Mouse (Mus musculus) small intestine, adult 2 months (tissue): ENCODE results near the gene Grb10. TPM values are rescaled to one million over a fixed set of nuclear protein-coding genes. Genes with fewer than 3 reads are reported as not detected.

ENCODE experiments used
- H3K27ac ChIP-seq: fragments of 200-500 bp; 2 replicates; pipeline ENCODE4 v1.5.1; 2012; ENCODE audit warnings: low read depth, low read length, control low read depth, inconsistent platforms; ENCODE audit not compliant: insufficient read depth
- H3K27me3 ChIP-seq: fragments of 200-500 bp; 2 replicates; pipeline ENCODE4 v1.6.1; 2012; ENCODE audit warnings: mild to moderate bottlenecking, moderate library complexity, low read length, inconsistent platforms; ENCODE audit not compliant: control insufficient read depth, insufficient read depth
- H3K36me3 ChIP-seq: fragments of 200-500 bp; 2 replicates; pipeline ENCODE4 v1.6.1; 2012; ENCODE audit warnings: mild to moderate bottlenecking, low read length, control low read depth, inconsistent platforms; ENCODE audit not compliant: control insufficient read depth, insufficient read depth
- H3K4me1 ChIP-seq: fragments of 200-500 bp; 2 replicates; pipeline ENCODE4 v1.6.1; 2012; ENCODE audit warnings: low read length, inconsistent platforms, mixed read lengths; ENCODE audit not compliant: control insufficient read depth, insufficient read depth, insufficient read length
- H3K4me3 ChIP-seq: fragments of 200-500 bp; 2 replicates; pipeline ENCODE4 v1.5.1; 2012; ENCODE audit warnings: low read depth, mild to moderate bottlenecking, control low read depth, inconsistent platforms, low read length, moderate library complexity
- CTCF ChIP-seq: fragments of 200-500 bp; IDR thresholded peaks from 2 replicates; pipeline ENCODE4 v1.5.1; 2012; ENCODE audit warnings: low read depth, mild to moderate bottlenecking, control low read depth, inconsistent platforms, low read length, moderate library complexity, mixed read lengths; ENCODE audit not compliant: insufficient replicate concordance, insufficient read length; ENCODE audit errors: extremely low read depth
- POLR2A ChIP-seq: fragments of 200-500 bp; IDR thresholded peaks from 2 replicates; pipeline ENCODE4 v1.6.1; 2012; ENCODE audit warnings: low read depth, mild to moderate bottlenecking, control low read depth, inconsistent platforms, low read length, moderate library complexity
- WGBS: fragments of 180-500 bp; shearing (Covaris S2); methylation state at CpG from one replicate; pipeline ENCODE4 v1.1.7; 2018; 5-methylcytosine and 5-hydroxymethylcytosine counted together
- polyA plus RNA-seq: library from polyadenylated mRNA; depleted of rRNA; stranded (reverse); fragments of >200 nt; gene quantifications from 2 replicates; pipeline ENCODE4 v1.2.3, GENCODE M21; 2012

Grb10 gene
- polyA plus RNA-seq, 1 experiment, result 2.5 TPM

- Histone ChIP-seq H3K27me3 (no peaks in the 10 kb centered on the region), H3K36me3 (no peaks in the 10 kb centered on the region), H3K27ac (no peak overlapping the region), H3K4me1 (no peaks in the 10 kb centered on the region), H3K4me3 (no peak overlapping the region)
- TF ChIP-seq CTCF (no peak), POLR2A (no peak)
- 36% methylated on average over 2 of the region's 2 CpGs for WGBS
These were observed 10.3 kb upstream of the Grb10 start for GRCm38 (mm10) chr11:12048547-12049327.

GRCm38 (mm10) chr11:12048135-12048534 lies 9.7 kb upstream of the Grb10 start:
- TF ChIP-seq POLR2A, result no peak
- no peak for TF ChIP-seq CTCF
- WGBS, result 51% methylated on average over 1 of the region's 1 CpGs
- no peak overlapping the region for H3K4me3 ChIP-seq
- no peaks in the 10 kb centered on the region for H3K4me1 ChIP-seq
- no peaks in the 10 kb centered on the region for H3K36me3 ChIP-seq
- 0 out of 2 replicates have a peak, but pooled peaks cover under 1% of the 10 kb centered on the region for H3K27me3 ChIP-seq
- no peak overlapping the region for H3K27ac ChIP-seq

GRCm38 (mm10) chr11:12044245-12044644 lies 5.8 kb upstream of the Grb10 start:
- Histone ChIP-seq H3K4me1 (no peaks in the 10 kb centered on the region), H3K36me3 (no peaks in the 10 kb centered on the region), H3K27me3 (peaks cover 9% of the 10 kb centered on the region), H3K27ac (no peak overlapping the region), H3K4me3 (no peak overlapping the region)
- TF ChIP-seq CTCF (no peak), POLR2A (no peak)
- 54% methylated on average over 3 of the region's 3 CpGs for WGBS

GRCm38 (mm10) chr11:12041787-12042186 lies 3.3 kb upstream of the Grb10 start:
- H3K4me3 ChIP-seq, result no peak overlapping the region
- 60% methylated on average over 4 of the region's 4 CpGs for WGBS
- no peaks in the 10 kb centered on the region for H3K4me1 ChIP-seq
- H3K36me3 ChIP-seq, result no peaks in the 10 kb centered on the region
- no peak overlapping the region for H3K27ac ChIP-seq
- peaks cover 26% of the 10 kb centered on the region for H3K27me3 ChIP-seq
- no peak for TF ChIP-seq POLR2A

- TF ChIP-seq CTCF (no peak), POLR2A (no peak)
- Histone ChIP-seq H3K27ac (no peak overlapping the region), H3K4me3 (no peak overlapping the region), H3K36me3 (no peaks in the 10 kb centered on the region), H3K4me1 (no peaks in the 10 kb centered on the region), H3K27me3 (peaks cover 30% of the 10 kb centered on the region)
- 61% methylated on average over 6 of the region's 6 CpGs for WGBS
These were observed 2.9 kb upstream of the Grb10 start for GRCm38 (mm10) chr11:12041379-12041778.

- Histone ChIP-seq H3K4me1 (no peaks in the 10 kb centered on the region), H3K4me3 (no peak overlapping the region), H3K27me3 (peaks cover 39% of the 10 kb centered on the region), H3K27ac (no peak overlapping the region), H3K36me3 (no peaks in the 10 kb centered on the region)
- WGBS, result 86% methylated on average over 4 of the region's 4 CpGs
- TF ChIP-seq POLR2A (no peak), CTCF (no peak)
These were observed 1.9 kb upstream of the Grb10 start for GRCm38 (mm10) chr11:12040391-12040790.

GRCm38 (mm10) chr11:12039748-12040147 lies 1.3 kb upstream of the Grb10 start:
- WGBS, result 75% methylated on average over 6 of the region's 6 CpGs
- H3K27ac ChIP-seq, result no peak overlapping the region
- H3K4me3 ChIP-seq, result no peak overlapping the region
- H3K4me1 ChIP-seq, result no peaks in the 10 kb centered on the region
- TF ChIP-seq CTCF, result no peak
- no peak for TF ChIP-seq POLR2A
- H3K27me3 ChIP-seq, result peaks cover 42% of the 10 kb centered on the region
- no peaks in the 10 kb centered on the region for H3K36me3 ChIP-seq

- Histone ChIP-seq H3K4me3 (no peak overlapping the region), H3K4me1 (no peaks in the 10 kb centered on the region), H3K27ac (no peak overlapping the region), H3K36me3 (no peaks in the 10 kb centered on the region), H3K27me3 (peaks cover 45% of the 10 kb centered on the region)
- TF ChIP-seq CTCF (no peak), POLR2A (no peak)
- WGBS, result 55% methylated on average over 3 of the region's 3 CpGs
These were observed 615 bp upstream of the Grb10 start for GRCm38 (mm10) chr11:12039098-12039497.
